Mouse (Mus musculus): ENCODE measurements around the gene Akap13.

Akap13 gene

GRCm38 (mm10) chr7:75463579-75464162 is 8.3 kb downstream of the Akap13 start:
- DNase-seq, result no peak

GRCm38 (mm10) chr7:75467791-75468190 is 12.5 kb downstream of the Akap13 start:
- DNase-seq, result no peak

- peak; percentile 43 for DNase-seq
Observed at GRCm38 (mm10) chr7:75470318-75470925, 15.1 kb downstream of the Akap13 start.

GRCm38 (mm10) chr7:75472316-75473195 is 17.2 kb downstream of the Akap13 start:
- no peak for DNase-seq

- no peak for DNase-seq
Observed at GRCm38 (mm10) chr7:75473294-75473693, 18.0 kb downstream of the Akap13 start.

- DNase-seq, result no peak
Observed at GRCm38 (mm10) chr7:75474064-75474463, 18.7 kb downstream of the Akap13 start.

- DNase-seq, result no peak
Observed at GRCm38 (mm10) chr7:75474564-75475150, 19.3 kb downstream of the Akap13 start.

GRCm38 (mm10) chr7:75478060-75478459 is 22.7 kb downstream of the Akap13 start:
- DNase-seq, result no peak

- DNase-seq, result peak; percentile 88
Observed at GRCm38 (mm10) chr7:75480721-75481426, 25.5 kb downstream of the Akap13 start.

GRCm38 (mm10) chr7:75486031-75486430 is 30.7 kb downstream of the Akap13 start:
- DNase-seq, result no peak

GRCm38 (mm10) chr7:75495941-75496441 is 40.7 kb downstream of the Akap13 start:
- DNase-seq, result no peak

- peak; percentile 61 for DNase-seq
Observed at GRCm38 (mm10) chr7:75498627-75499026, 43.3 kb downstream of the Akap13 start.

GRCm38 (mm10) chr7:75499271-75499670 is 43.9 kb downstream of the Akap13 start:
- peak; percentile 35 for DNase-seq

- no peak for DNase-seq
Observed at GRCm38 (mm10) chr7:75500164-75500563, 44.8 kb downstream of the Akap13 start.

GRCm38 (mm10) chr7:75500793-75501192 is 45.5 kb downstream of the Akap13 start:
- DNase-seq, result no peak

GRCm38 (mm10) chr7:75504524-75504923 is 49.2 kb downstream of the Akap13 start:
- DNase-seq, result no peak

- DNase-seq, result no peak
Observed at GRCm38 (mm10) chr7:75506628-75507027, 51.3 kb downstream of the Akap13 start.

- no peak for DNase-seq
Observed at GRCm38 (mm10) chr7:75509085-75509873, 53.9 kb downstream of the Akap13 start.

- no peak for DNase-seq
Observed at GRCm38 (mm10) chr7:75515472-75515871, 60.1 kb downstream of the Akap13 start.

GRCm38 (mm10) chr7:75516716-75517619 is 61.6 kb downstream of the Akap13 start:
- no peak for DNase-seq

GRCm38 (mm10) chr7:75520531-75520930 is 65.2 kb downstream of the Akap13 start:
- DNase-seq, result no peak
